Mouse (Mus musculus) cerebellum, adult 2 months (tissue): Measurements from ENCODE around the gene Lrrc41. TPM values are rescaled to one million over a fixed set of nuclear protein-coding genes. Genes with fewer than 3 reads are reported as not detected.

Experiments used
- DNase-seq, 2 experiments: peaks; one replicate each; pipeline ENCODE4 v3.0.0; 2021
- H3K27ac ChIP-seq: fragments of 200-500 bp; 2 replicates; pipeline ENCODE4 v1.5.1; 2012; ENCODE audit warnings: low read length, control low read depth, inconsistent platforms; ENCODE audit not compliant: insufficient read depth
- H3K27me3 ChIP-seq: fragments of 200-500 bp; 2 replicates; pipeline ENCODE4 v1.6.1; 2012; ENCODE audit warnings: inconsistent platforms, mild to moderate bottlenecking, low read length, moderate library complexity; ENCODE audit not compliant: control insufficient read depth, insufficient read depth
- H3K4me1 ChIP-seq: fragments of 200-500 bp; 2 replicates; pipeline ENCODE4 v1.6.1; 2011; ENCODE audit warnings: low read length; ENCODE audit not compliant: control insufficient read depth, insufficient read depth
- H3K4me3 ChIP-seq: fragments of 200-500 bp; replicated peaks from 2 replicates; pipeline ENCODE3; 2011; ENCODE audit warnings: mild to moderate bottlenecking, low read depth, low read length, control low read depth; ENCODE audit not compliant: insufficient read depth
- CTCF ChIP-seq: fragments of 200-500 bp; IDR thresholded peaks from 2 replicates; pipeline ENCODE4 v1.5.1; 2011; ENCODE audit warnings: low read depth, mild to moderate bottlenecking, control low read depth, low read length, moderate library complexity, borderline replicate concordance; ENCODE audit not compliant: insufficient read depth
- POLR2A ChIP-seq: fragments of 200-500 bp; IDR thresholded peaks from 2 replicates; pipeline ENCODE4 v1.6.1; 2011; ENCODE audit warnings: low read length, control low read depth, borderline replicate concordance; ENCODE audit not compliant: insufficient read depth
- WGBS: fragments of 180-500 bp; shearing (Covaris S2); methylation state at CpG from one replicate; pipeline ENCODE4 v1.1.7; 2018; 5-methylcytosine and 5-hydroxymethylcytosine counted together
- polyA plus RNA-seq: library from polyadenylated mRNA; depleted of rRNA; stranded (reverse); fragments of >200 nt; gene quantifications from 2 replicates; pipeline ENCODE4 v1.2.3, GENCODE M21; 2012

Gene Lrrc41
- polyA plus RNA-seq, 1 experiment, result 34.6 TPM

DNA sequence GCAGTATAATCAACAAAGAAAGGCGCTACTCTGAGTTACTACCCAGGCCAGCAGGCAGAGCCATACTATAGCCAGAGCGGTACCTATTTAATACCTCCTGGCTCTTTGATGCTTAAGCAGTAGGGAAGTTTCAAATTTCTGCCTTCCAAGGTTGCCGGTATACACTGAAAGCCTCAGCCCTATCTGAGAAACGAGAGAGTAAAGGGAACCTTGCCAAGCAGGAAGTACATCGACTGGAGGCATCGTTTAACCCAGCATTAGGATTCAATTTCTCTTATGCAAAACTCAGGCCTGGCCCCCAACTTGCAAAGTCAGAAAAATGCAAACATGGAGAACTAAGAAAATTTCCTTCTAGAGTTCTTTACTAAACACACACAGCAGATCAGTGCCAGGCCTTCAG, 5.0 kb upstream of the Lrrc41 start:
- no peak for DNase-seq
- WGBS, result 47% methylated on average over 6 of the region's 6 CpGs
- H3K4me3 ChIP-seq, result no peak overlapping the region
- H3K4me1 ChIP-seq, result peaks cover 7% of the 10 kb centered on the region; the same call in 1 of the 2 replicates
- TF ChIP-seq POLR2A (no peak), CTCF (no peak)
- no peak overlapping the region for H3K27ac ChIP-seq
- no peaks in the 10 kb centered on the region for H3K27me3 ChIP-seq

- TF ChIP-seq CTCF, result peak; percentile 13; the same call in 1 of the 2 replicates
- TF ChIP-seq POLR2A, result no peak
- DNase-seq, result peak in 1 of 2 experiments; percentile 45
- peaks cover 13% of the 10 kb centered on the region; the same call in 1 of the 2 replicates for H3K4me1 ChIP-seq
- no peaks in the 10 kb centered on the region for H3K27me3 ChIP-seq
- H3K4me3 ChIP-seq, result peak overlapping the region; percentile 49
- WGBS, result 40% methylated on average over 4 of the region's 4 CpGs
- H3K27ac ChIP-seq, result no peak overlapping the region
These were observed 1.9 kb upstream of the Lrrc41 start for GRCm38 (mm10) chr4:116073146-116073545.

DNA sequence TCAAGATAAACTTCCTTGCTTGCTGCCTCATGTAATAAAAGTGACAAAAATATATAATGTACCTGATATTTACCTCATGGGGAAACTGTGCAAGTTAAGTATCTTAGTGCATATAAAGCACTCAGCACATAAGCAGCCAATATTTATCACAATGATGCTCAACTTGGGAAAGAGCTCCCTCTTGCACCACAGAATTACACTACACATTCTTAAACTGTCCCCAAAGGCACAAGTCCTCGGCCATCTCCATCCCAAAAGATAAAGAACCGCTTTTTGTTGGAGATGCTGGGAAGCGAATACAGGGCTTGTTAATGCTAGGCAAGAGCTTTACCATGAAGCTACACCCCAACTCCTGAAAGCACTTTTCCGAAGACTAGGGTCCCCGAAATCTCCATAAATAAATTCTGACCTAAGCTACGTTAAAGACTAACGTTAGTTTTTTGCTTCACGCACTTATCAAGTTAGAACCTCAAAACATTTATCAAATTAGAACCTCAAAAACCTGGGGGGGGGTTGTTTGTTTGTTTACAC, 859 bp upstream of the Lrrc41 start:
- WGBS, result 2% methylated on average over 8 of the region's 8 CpGs
- Histone ChIP-seq H3K4me1 (peaks cover 13% of the 10 kb centered on the region; the same call in 1 of the 2 replicates), H3K27ac (no peak overlapping the region), H3K4me3 (peak overlapping the region; percentile 93), H3K27me3 (no peaks in the 10 kb centered on the region)
- peak in 1 of 2 experiments; percentile 24 for DNase-seq
- TF ChIP-seq CTCF (no peak), POLR2A (no peak)

DNA sequence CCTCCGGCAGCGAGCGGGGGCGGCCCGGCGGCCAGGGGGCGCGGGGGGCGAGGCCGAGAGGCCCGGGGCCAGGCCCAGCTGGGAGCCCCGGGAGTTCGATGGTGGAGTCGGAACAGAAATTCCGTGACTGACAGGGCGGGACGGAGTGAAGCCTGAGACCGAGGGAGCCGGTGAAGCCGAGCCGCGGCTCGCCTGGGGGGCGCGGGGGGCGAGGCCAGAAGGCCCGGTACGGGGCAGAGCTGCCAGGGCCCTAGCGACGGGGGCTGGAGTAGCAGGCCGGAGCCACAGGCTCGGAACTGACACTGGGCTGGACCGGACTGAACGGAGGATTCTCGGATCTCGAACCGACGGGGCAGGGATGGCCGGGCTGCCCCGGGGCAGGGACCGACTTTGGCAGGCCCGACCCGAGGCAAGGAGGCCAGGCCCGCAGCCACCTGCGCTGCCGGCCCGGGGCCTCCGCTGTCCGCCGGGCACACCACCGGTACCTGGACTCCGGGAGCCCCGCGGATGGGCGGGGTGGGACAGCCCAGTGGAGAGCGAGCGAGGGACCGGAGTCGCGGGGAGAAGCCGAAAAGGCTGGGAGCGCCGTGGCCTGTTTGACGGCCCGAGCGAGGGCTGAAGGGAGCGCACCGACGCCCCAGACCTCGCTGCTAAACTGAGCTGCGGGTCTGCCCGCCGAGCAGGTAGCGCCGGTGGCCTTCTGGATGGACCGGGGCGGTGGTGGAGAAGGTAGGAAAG, 731 bp downstream of the Lrrc41 start:
- H3K27ac ChIP-seq, result peak overlapping the region; percentile 93
- WGBS, result 1% methylated on average over 76 of the region's 77 CpGs
- peak overlapping the region; percentile 93 for H3K4me3 ChIP-seq
- H3K4me1 ChIP-seq, result peaks cover 13% of the 10 kb centered on the region; the same call in 1 of the 2 replicates
- H3K27me3 ChIP-seq, result no peaks in the 10 kb centered on the region
- peak; percentile 75 to 82 for DNase-seq
- TF ChIP-seq CTCF (no peak), POLR2A (no peak)

DNA sequence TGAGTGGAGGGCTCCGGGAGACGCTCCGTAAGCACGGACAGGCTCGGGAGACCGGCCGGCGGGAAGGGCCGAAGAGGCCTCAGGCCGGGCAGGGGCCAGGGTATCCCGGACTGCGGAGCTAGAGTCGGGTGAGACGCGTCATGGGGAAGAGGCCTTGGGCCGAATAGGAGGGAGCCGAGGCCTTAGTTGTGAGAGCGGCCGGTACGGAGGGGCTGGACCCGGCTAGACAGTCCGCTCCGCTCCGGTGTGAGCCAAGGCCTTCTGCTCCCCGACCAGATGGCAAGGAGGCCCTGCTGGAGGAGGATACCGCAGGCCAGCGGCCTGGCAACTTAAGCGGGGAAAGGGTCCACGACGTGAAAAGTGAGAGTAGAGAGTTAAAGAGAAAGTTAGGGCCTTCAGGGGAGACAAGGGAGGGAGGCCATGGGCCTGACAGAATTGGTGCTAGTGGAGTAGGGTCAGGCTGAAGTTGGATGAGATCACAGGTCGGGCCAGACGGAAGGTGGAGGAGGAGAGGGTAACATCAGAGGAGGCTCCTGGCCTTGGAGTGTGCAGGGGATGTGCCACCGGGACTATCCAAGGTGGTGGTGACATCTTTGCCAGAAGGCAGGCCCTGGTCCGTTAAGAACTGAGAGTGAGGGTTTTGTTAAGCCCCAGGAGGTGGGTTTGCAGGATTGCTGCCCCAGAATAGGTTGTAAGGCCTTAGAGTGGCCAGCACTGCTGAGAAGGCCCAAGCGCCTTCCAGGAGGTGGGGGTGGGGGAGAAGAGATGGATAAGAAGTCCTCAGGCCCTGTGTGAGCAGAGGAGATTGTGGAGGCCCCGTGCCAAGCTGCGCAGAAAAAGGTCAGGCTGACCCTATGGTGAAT, 1.5 kb downstream of the Lrrc41 start:
- DNase-seq, result peak; percentile 53 to 70
- H3K27ac ChIP-seq, result peak overlapping the region; percentile 93
- H3K4me3 ChIP-seq, result peak overlapping the region; percentile 93
- no peaks in the 10 kb centered on the region for H3K27me3 ChIP-seq
- TF ChIP-seq POLR2A (no peak), CTCF (no peak)
- peaks cover 9% of the 10 kb centered on the region; the same call in 1 of the 2 replicates for H3K4me1 ChIP-seq
- WGBS, result under 1% methylated on average over 37 of the region's 37 CpGs

- DNase-seq, result peak; percentile 22
- WGBS, result 39% methylated on average over 3 of the region's 3 CpGs
- TF ChIP-seq CTCF (no peak), POLR2A (no peak)
- Histone ChIP-seq H3K27ac (peak overlapping the region; percentile 93), H3K4me1 (peaks cover 6% of the 10 kb centered on the region; the same call in 1 of the 2 replicates), H3K27me3 (no peaks in the 10 kb centered on the region), H3K4me3 (peak overlapping the region; percentile 93)
These were observed 2.4 kb downstream of the Lrrc41 start for GRCm38 (mm10) chr4:116077240-116078095.
